Mouse (Mus musculus): Measurements from ENCODE around the gene Setd4. TPM values are rescaled to one million over a fixed set of nuclear protein-coding genes. Genes with fewer than 3 reads are reported as not detected.
A peak's percentile ranks its signal among the peaks of the same experiment; 100 is the strongest.

The Setd4 gene
- total and polyA plus RNA-seq, 3 experiments: 20.2 to 24.6 (median 23.0) TPM

- TF ChIP-seq CTCF (conservative IDR thresholded peaks at IDR 0.05 in 1 of 2, IDR thresholded peaks at IDR 0.05 in 1 of 2; ENCODE audit: low read depth in 2 of 2, low read length in 2 of 2): peak in 1 of 2 experiments; percentile 9; a peak in 1 of 4 replicates
- no peak for TF ChIP-seq NELFE (IDR thresholded peaks at IDR 0.05; ENCODE audit: low read depth, low read length)
- H3K27me3 ChIP-seq (replicated peaks): peaks cover 2% of the 10 kb centered on the region
- no peaks in the 10 kb centered on the region for H3K9me3 ChIP-seq (replicated peaks; ENCODE audit: low read length)
- H3K9ac ChIP-seq (ENCODE audit: insufficient read depth, low read depth): no peak overlapping the region
- H3K36me3 ChIP-seq (replicated peaks in 1 of 2; ENCODE audit: control insufficient read depth in 1 of 2, insufficient read depth in 1 of 2, low read length in 1 of 2): no peaks in the 10 kb centered on the region
- no peak overlapping the region for H3K4me2 ChIP-seq (ENCODE audit: insufficient read depth, low read depth, poor library complexity, severe bottlenecking)
- no peak for DNase-seq (ENCODE audit: extremely low read depth)
- dilution Hi-C loops (cut with MboI; ENCODE audit: extremely low pct_ligation_motif_present, extremely low pct_unique_long_range_greater_than_20kb, low sequenced_read_pairs): no loop called here
- in situ Hi-C loops (cut with MboI; ENCODE audit: low pct_ligation_motif_present, low pct_unique_long_range_greater_than_20kb, low sequenced_read_pairs): no loop called here
- H3K79me2 ChIP-seq (replicated peaks; ENCODE audit: control insufficient read depth, extremely low read depth, insufficient read depth, poor library complexity, severe bottlenecking): no peaks in the 10 kb centered on the region
- H3K27ac ChIP-seq (ENCODE audit: insufficient read depth, low read depth): no peak overlapping the region
- no peak overlapping the region for H3K4me3 ChIP-seq (replicated peaks in 1 of 3; ENCODE audit: low read depth in 2 of 3, low read length in 2 of 3, poor library complexity in 1 of 3)
- 0 out of 4 replicates have a peak, but pooled peaks cover 0 to 4% of the 10 kb centered on the region in 2 experiments for H3K4me1 ChIP-seq (ENCODE audit: control insufficient read depth in 1 of 2, insufficient read depth in 2 of 2)
These were observed 68.6 kb downstream of the Setd4 start for GRCm38 (mm10) chr16:93535151-93535853.

Other genes starting within 250 kb of the Setd4 start
- gene Cbr1, start 1.8 kb upstream of the Setd4 start, total RNA-seq (2012; rRNA removed): 8.1 and 8.9 TPM in 2 replicates
- gene Cbr1, start 1.8 kb upstream of the Setd4 start, total RNA-seq (2014; rRNA removed): 1.1 and 1.5 TPM in 2 replicates
- 1.6 and 1.7 TPM in 2 replicates for gene Cbr1, start 1.8 kb upstream of the Setd4 start, polyA plus RNA-seq (2012; ENCODE audit: insufficient read length, low read depth)
- gene Gm5678, start 24.0 kb upstream of the Setd4 start, total RNA-seq (2012; rRNA removed): not detected in 2 replicates
- not detected in 2 replicates for gene Gm5678, start 24.0 kb upstream of the Setd4 start, total RNA-seq (2014; rRNA removed)
- gene Gm5678, start 24.0 kb upstream of the Setd4 start, polyA plus RNA-seq (2012; ENCODE audit: insufficient read length, low read depth): not detected in 2 replicates
- gene Cbr3, start 79.2 kb upstream of the Setd4 start, total RNA-seq (2012; rRNA removed): 10.8 and 11.1 TPM in 2 replicates
- gene Cbr3, start 79.2 kb upstream of the Setd4 start, total RNA-seq (2014; rRNA removed): 7.8 and 8.0 TPM in 2 replicates
- gene Cbr3, start 79.2 kb upstream of the Setd4 start, polyA plus RNA-seq (2012; ENCODE audit: insufficient read length, low read depth): 9.8 and 11.7 TPM in 2 replicates
- gene Dop1b, start 107.8 kb upstream of the Setd4 start, total RNA-seq (2012; rRNA removed): 2.4 and 4.5 TPM in 2 replicates
- 0.90 and 1.5 TPM in 2 replicates for gene Dop1b, start 107.8 kb upstream of the Setd4 start, total RNA-seq (2014; rRNA removed)
- gene Dop1b, start 107.8 kb upstream of the Setd4 start, polyA plus RNA-seq (2012; ENCODE audit: insufficient read length, low read depth): 1.7 and 3.1 TPM in 2 replicates
- 25.4 and 25.5 TPM in 2 replicates for gene Morc3, start 228.1 kb upstream of the Setd4 start, total RNA-seq (2012; rRNA removed)
- gene Morc3, start 228.1 kb upstream of the Setd4 start, total RNA-seq (2014; rRNA removed): 45.6 and 53.2 TPM in 2 replicates
- gene Morc3, start 228.1 kb upstream of the Setd4 start, polyA plus RNA-seq (2012; ENCODE audit: insufficient read length, low read depth): 17.3 and 17.8 TPM in 2 replicates

Measured in CH12.LX (cell line).